Mouse (Mus musculus): ENCODE measurements around the gene Immp2l. TPM values are rescaled to one million over a fixed set of nuclear protein-coding genes. Genes with fewer than 3 reads are reported as not detected.

Gene Immp2l
- total RNA-seq, 1 experiment: 11.4 TPM

DNA sequence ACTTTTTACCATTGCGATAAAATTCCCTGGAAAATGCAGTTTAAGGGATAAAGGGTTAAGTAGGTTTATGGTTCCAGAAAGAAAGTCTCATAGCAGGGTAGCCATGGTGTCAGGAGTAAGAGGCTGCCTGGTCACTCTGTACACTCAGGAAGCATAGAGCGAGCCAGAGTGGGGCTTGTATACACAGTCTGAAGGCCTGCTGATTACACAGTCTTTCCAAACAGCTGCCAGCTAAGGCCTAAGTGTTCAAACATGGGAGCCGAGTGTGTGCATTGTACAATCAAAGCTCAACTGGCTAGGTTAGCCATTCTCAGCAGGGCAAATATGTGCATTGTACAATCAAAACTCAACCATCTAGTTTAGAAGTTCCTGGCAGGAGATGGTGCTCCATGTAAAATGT, 393.2 kb downstream of the Immp2l start:
- H3K4me3 ChIP-seq (ENCODE audit: insufficient read depth in 1 of 2, low read depth in 1 of 2, low read length in 2 of 2, poor library complexity in 1 of 2, severe bottlenecking in 1 of 2): no peak overlapping the region
- TF ChIP-seq MAFK (IDR thresholded peaks at IDR 0.05; ENCODE audit: insufficient read depth, low read depth, low read length): no peak
- TF ChIP-seq HCFC1 (IDR thresholded peaks at IDR 0.05; ENCODE audit: borderline replicate concordance, insufficient read depth, low read length): no peak
- no peak for TF ChIP-seq ZNF384 (IDR thresholded peaks at IDR 0.05; ENCODE audit: low read depth, low read length)
- TF ChIP-seq CHD2 (IDR thresholded peaks at IDR 0.05; ENCODE audit: low read depth, low read length): no peak
- no peak for TF ChIP-seq ZC3H11A (IDR thresholded peaks at IDR 0.05; ENCODE audit: borderline replicate concordance, low read depth, low read length)
- DNase-seq (ENCODE audit: low read depth, low spot score): no peak
- no peak overlapping the region for H3K9ac ChIP-seq (ENCODE audit: insufficient read depth, low read depth, low read length, poor library complexity, severe bottlenecking)
- no peaks in the 10 kb centered on the region for H3K4me1 ChIP-seq (ENCODE audit: control insufficient read depth in 2 of 2, insufficient read depth in 2 of 2, low read length in 2 of 2, poor library complexity in 1 of 2)
- H3K36me3 ChIP-seq (ENCODE audit: control insufficient read depth, insufficient read depth, low read length, poor library complexity, severe bottlenecking): no peaks in the 10 kb centered on the region
- H3K9me3 ChIP-seq (ENCODE audit: control insufficient read depth, insufficient read depth, low read depth, low read length): no peaks in the 10 kb centered on the region
- H3K27ac ChIP-seq (ENCODE audit: insufficient read depth, low read depth, low read length, poor library complexity, severe bottlenecking): no peak overlapping the region
- in situ Hi-C loops (cut with MboI; ENCODE audit: low sequenced_read_pairs in 2 of 2, unreplicated experiment in 2 of 2): no loop called here

DNA sequence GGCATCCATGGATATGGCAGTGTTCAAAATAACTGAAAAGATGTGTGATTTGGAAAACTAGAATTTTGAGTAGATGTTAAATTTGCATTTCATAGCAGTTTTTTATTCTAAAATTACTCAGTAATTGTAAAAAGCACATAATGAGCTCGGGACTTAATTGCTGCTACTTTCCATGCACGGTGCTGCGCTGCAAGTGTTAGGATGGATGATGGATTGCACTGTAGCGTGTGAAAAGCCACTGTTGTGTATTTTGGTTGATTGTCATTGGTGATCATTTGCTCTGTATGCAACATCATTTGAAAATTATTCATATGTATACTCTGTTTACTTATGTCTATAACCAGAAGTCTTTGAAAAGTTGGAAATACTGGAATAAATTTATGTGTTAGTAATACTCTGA, 394.1 kb downstream of the Immp2l start:
- TF ChIP-seq CHD2 (IDR thresholded peaks at IDR 0.05; ENCODE audit: low read depth, low read length): no peak
- no peaks in the 10 kb centered on the region for H3K36me3 ChIP-seq (ENCODE audit: control insufficient read depth, insufficient read depth, low read length, poor library complexity, severe bottlenecking)
- no peaks in the 10 kb centered on the region for H3K9me3 ChIP-seq (ENCODE audit: control insufficient read depth, insufficient read depth, low read depth, low read length)
- no peak for DNase-seq (ENCODE audit: low read depth, low spot score)
- in situ Hi-C loops (cut with MboI; ENCODE audit: low sequenced_read_pairs in 2 of 2, unreplicated experiment in 2 of 2): no loop called here
- H3K27ac ChIP-seq (ENCODE audit: insufficient read depth, low read depth, low read length, poor library complexity, severe bottlenecking): no peak overlapping the region
- no peak overlapping the region for H3K4me3 ChIP-seq (ENCODE audit: insufficient read depth in 1 of 2, low read depth in 1 of 2, low read length in 2 of 2, poor library complexity in 1 of 2, severe bottlenecking in 1 of 2)
- H3K9ac ChIP-seq (ENCODE audit: insufficient read depth, low read depth, low read length, poor library complexity, severe bottlenecking): no peak overlapping the region
- H3K4me1 ChIP-seq (ENCODE audit: control insufficient read depth in 2 of 2, insufficient read depth in 2 of 2, low read length in 2 of 2, poor library complexity in 1 of 2): no peaks in the 10 kb centered on the region

- H3K4me1 ChIP-seq (ENCODE audit: control insufficient read depth in 2 of 2, insufficient read depth in 2 of 2, low read length in 2 of 2, poor library complexity in 1 of 2): no peaks in the 10 kb centered on the region
- no peaks in the 10 kb centered on the region for H3K9me3 ChIP-seq (ENCODE audit: control insufficient read depth, insufficient read depth, low read depth, low read length)
- no peaks in the 10 kb centered on the region for H3K36me3 ChIP-seq (ENCODE audit: control insufficient read depth, insufficient read depth, low read length, poor library complexity, severe bottlenecking)
- no peak overlapping the region for H3K4me3 ChIP-seq (ENCODE audit: insufficient read depth in 1 of 2, low read depth in 1 of 2, low read length in 2 of 2, poor library complexity in 1 of 2, severe bottlenecking in 1 of 2)
- no peak overlapping the region for H3K9ac ChIP-seq (ENCODE audit: insufficient read depth, low read depth, low read length, poor library complexity, severe bottlenecking)
- no peak overlapping the region for H3K27ac ChIP-seq (ENCODE audit: insufficient read depth, low read depth, low read length, poor library complexity, severe bottlenecking)
- no peak for DNase-seq (ENCODE audit: low read depth, low spot score)
- no peak for TF ChIP-seq MAFK (IDR thresholded peaks at IDR 0.05; ENCODE audit: insufficient read depth, low read depth, low read length)
- no peak for TF ChIP-seq ZNF384 (IDR thresholded peaks at IDR 0.05; ENCODE audit: low read depth, low read length)
- no peak for TF ChIP-seq CHD2 (IDR thresholded peaks at IDR 0.05; ENCODE audit: low read depth, low read length)
- no peak for TF ChIP-seq ZC3H11A (IDR thresholded peaks at IDR 0.05; ENCODE audit: borderline replicate concordance, low read depth, low read length)
- TF ChIP-seq HCFC1 (IDR thresholded peaks at IDR 0.05; ENCODE audit: borderline replicate concordance, insufficient read depth, low read length): no peak
- in situ Hi-C loops (cut with MboI; ENCODE audit: low sequenced_read_pairs in 2 of 2, unreplicated experiment in 2 of 2): no loop called here
Observed at GRCm38 (mm10) chr12:41425101-41425679, 401.3 kb downstream of the Immp2l start.

GRCm38 (mm10) chr12:41427464-41427863, 403.6 kb downstream of the Immp2l start:
- no peak for DNase-seq (ENCODE audit: low read depth, low spot score)
- H3K4me1 ChIP-seq (ENCODE audit: control insufficient read depth in 2 of 2, insufficient read depth in 2 of 2, low read length in 2 of 2, poor library complexity in 1 of 2): no peaks in the 10 kb centered on the region
- TF ChIP-seq ZC3H11A (IDR thresholded peaks at IDR 0.05; ENCODE audit: borderline replicate concordance, low read depth, low read length) (no peak), MAFK (IDR thresholded peaks at IDR 0.05; ENCODE audit: insufficient read depth, low read depth, low read length) (no peak), ZNF384 (IDR thresholded peaks at IDR 0.05; ENCODE audit: low read depth, low read length) (no peak), HCFC1 (IDR thresholded peaks at IDR 0.05; ENCODE audit: borderline replicate concordance, insufficient read depth, low read length) (no peak), CHD2 (IDR thresholded peaks at IDR 0.05; ENCODE audit: low read depth, low read length) (no peak)
- no peaks in the 10 kb centered on the region for H3K36me3 ChIP-seq (ENCODE audit: control insufficient read depth, insufficient read depth, low read length, poor library complexity, severe bottlenecking)
- no peak overlapping the region for H3K9ac ChIP-seq (ENCODE audit: insufficient read depth, low read depth, low read length, poor library complexity, severe bottlenecking)
- H3K4me3 ChIP-seq (ENCODE audit: insufficient read depth in 1 of 2, low read depth in 1 of 2, low read length in 2 of 2, poor library complexity in 1 of 2, severe bottlenecking in 1 of 2): no peak overlapping the region
- no peak overlapping the region for H3K27ac ChIP-seq (ENCODE audit: insufficient read depth, low read depth, low read length, poor library complexity, severe bottlenecking)
- in situ Hi-C loops (cut with MboI; ENCODE audit: low sequenced_read_pairs in 2 of 2, unreplicated experiment in 2 of 2): no loop called here
- H3K9me3 ChIP-seq (ENCODE audit: control insufficient read depth, insufficient read depth, low read depth, low read length): no peaks in the 10 kb centered on the region

DNA sequence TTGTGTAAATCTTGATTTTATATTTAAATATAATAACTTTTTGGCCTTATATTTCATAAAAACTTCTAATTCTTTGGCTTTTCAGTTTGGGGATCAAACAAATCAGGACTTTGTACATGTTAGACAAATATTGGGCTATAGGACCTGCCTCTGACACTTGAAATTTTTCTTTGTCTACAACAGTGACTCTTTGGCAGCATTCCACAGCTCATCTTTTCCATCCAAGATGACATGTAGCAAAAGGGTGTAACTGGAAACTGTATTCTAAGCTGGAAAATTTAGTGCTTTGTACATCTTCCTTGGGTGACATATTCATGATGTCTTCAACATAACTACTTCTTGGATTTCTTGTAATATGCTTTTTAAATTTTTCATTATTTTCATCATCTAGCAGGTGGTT, 404.9 kb downstream of the Immp2l start:
- no peak for TF ChIP-seq ZC3H11A (IDR thresholded peaks at IDR 0.05; ENCODE audit: borderline replicate concordance, low read depth, low read length)
- TF ChIP-seq CHD2 (IDR thresholded peaks at IDR 0.05; ENCODE audit: low read depth, low read length): no peak
- no peak for TF ChIP-seq ZNF384 (IDR thresholded peaks at IDR 0.05; ENCODE audit: low read depth, low read length)
- no peak for TF ChIP-seq HCFC1 (IDR thresholded peaks at IDR 0.05; ENCODE audit: borderline replicate concordance, insufficient read depth, low read length)
- TF ChIP-seq MAFK (IDR thresholded peaks at IDR 0.05; ENCODE audit: insufficient read depth, low read depth, low read length): no peak
- Histone ChIP-seq H3K4me1 (ENCODE audit: control insufficient read depth in 2 of 2, insufficient read depth in 2 of 2, low read length in 2 of 2, poor library complexity in 1 of 2) (no peaks in the 10 kb centered on the region), H3K9ac (ENCODE audit: insufficient read depth, low read depth, low read length, poor library complexity, severe bottlenecking) (no peak overlapping the region), H3K36me3 (ENCODE audit: control insufficient read depth, insufficient read depth, low read length, poor library complexity, severe bottlenecking) (no peaks in the 10 kb centered on the region), H3K9me3 (ENCODE audit: control insufficient read depth, insufficient read depth, low read depth, low read length) (no peaks in the 10 kb centered on the region), H3K27ac (ENCODE audit: insufficient read depth, low read depth, low read length, poor library complexity, severe bottlenecking) (no peak overlapping the region), H3K4me3 (ENCODE audit: insufficient read depth in 1 of 2, low read depth in 1 of 2, low read length in 2 of 2, poor library complexity in 1 of 2, severe bottlenecking in 1 of 2) (no peak overlapping the region)
- in situ Hi-C loops (cut with MboI; ENCODE audit: low sequenced_read_pairs in 2 of 2, unreplicated experiment in 2 of 2): no loop called here
- DNase-seq (ENCODE audit: low read depth, low spot score): no peak

All from ES-E14 (cell line).